13 mouse cellular contexts compared by ENCODE assay signal in genomic region chr3:79416944-79417680, GRCm38 (mm10).
DNase-seq lines count a peak whose midpoint lies in the region; ATAC-seq and TF ChIP-seq lines count a peak whose summit lies in the region.
"Had no signal": no experiment of that assay in that cellular context is flagged by ENCODE, and none has a peak within 500 bp of the region (broad histone marks: within the 10 kb centered on the region; RNA-seq: fewer than 3 reads in every experiment).

No protein-coding gene starts in this region.

- H3K4me2 ChIP-seq in limb, embryonic 14.5 days (replicated peaks; ENCODE audit: low read depth, low read length, severe bottlenecking) = no peak overlapping the region
- H3K4me2 ChIP-seq in forebrain, embryonic 13.5 days = peak overlapping the region; percentile 43
- H3K4me2 ChIP-seq: lung, embryonic 15.5 days had no signal

- no peak overlapping the region for H3K4me3 ChIP-seq in limb, embryonic 14.5 days (replicated peaks; ENCODE audit: low read length)
- no peak overlapping the region for H3K4me3 ChIP-seq in limb, embryonic 10.5 days
- H3K4me3 ChIP-seq in forebrain, embryonic 13.5 days = no peak overlapping the region
- H3K4me3 ChIP-seq: lung, embryonic 15.5 days had no signal

- H3K9ac ChIP-seq in limb, embryonic 14.5 days (ENCODE audit: low read depth, low read length, severe bottlenecking) = no peak overlapping the region
- no peak overlapping the region for H3K9ac ChIP-seq in forebrain, embryonic 13.5 days
- H3K9ac ChIP-seq: lung, embryonic 15.5 days had no signal

- H3K27me3 ChIP-seq in limb, embryonic 14.5 days (ENCODE audit: control insufficient read depth, insufficient read depth, low read length) = no peaks in the 10 kb centered on the region
- no peaks in the 10 kb centered on the region for H3K27me3 ChIP-seq in limb, embryonic 10.5 days (ENCODE audit: low read depth, poor library complexity, severe bottlenecking)
- no peaks in the 10 kb centered on the region for H3K27me3 ChIP-seq in forebrain, embryonic 13.5 days
- H3K27me3 ChIP-seq: lung, embryonic 15.5 days had no signal

- TF ChIP-seq POLR2A in limb, embryonic 14.5 days (IDR thresholded peaks at IDR 0.05; ENCODE audit: borderline replicate concordance, extremely low read depth, insufficient read depth, insufficient read length) = no peak

- no peaks in the 10 kb centered on the region for H3K9me3 ChIP-seq in limb, embryonic 14.5 days (ENCODE audit: control insufficient read depth, low read length)
- H3K9me3 ChIP-seq in limb, embryonic 10.5 days (replicated peaks) = no peaks in the 10 kb centered on the region
- H3K9me3 ChIP-seq in forebrain, embryonic 13.5 days (replicated peaks) = no peaks in the 10 kb centered on the region
- H3K9me3 ChIP-seq: G1E; lung, embryonic 15.5 days had no signal

- no peak for ATAC-seq in limb, embryonic 14.5 days (ENCODE audit: low FRiP score, low read depth)
- peak; percentile 94 for ATAC-seq in forebrain, embryonic 13.5 days

- no peaks in the 10 kb centered on the region for H3K4me1 ChIP-seq in limb, embryonic 14.5 days (ENCODE audit: control insufficient read depth, insufficient read depth, low read length)
- no peaks in the 10 kb centered on the region; the same call in 1 of the 2 replicates for H3K4me1 ChIP-seq in limb, embryonic 10.5 days
- H3K4me1 ChIP-seq in forebrain, embryonic 13.5 days = peaks cover 22% of the 10 kb centered on the region
- H3K4me1 ChIP-seq: lung, embryonic 15.5 days had no signal

- DNase-seq in limb, embryonic 14.5 days (ENCODE audit: low spot score) = peak; percentile 23
- no peak for DNase-seq in limb, embryonic 10.5 days (ENCODE audit: low spot score)
- DNase-seq in mesoderm, embryonic 11.5 days (ENCODE audit: low read depth, low spot score) = peak; percentile 66
- no peak for DNase-seq in right cerebral cortex, adult 18-20 months
- no peak for DNase-seq in right cerebral cortex, postnatal 14 days
- DNase-seq in adrenal gland, postnatal 4 days (ENCODE audit: low spot score in 2 of 2) = no peak
- no peak for DNase-seq in T-cell, adult 2 months (ENCODE audit: low spot score)
- DNase-seq: adrenal gland, adult 2 months; cerebellum, adult 11 months; thymus, postnatal 4 days had no signal

- WGBS in limb, embryonic 14.5 days = 44% methylated on average over 4 of the region's 4 CpGs
- WGBS in limb, embryonic 10.5 days = 72% methylated on average over 4 of the region's 4 CpGs
- 7% methylated on average over 4 of the region's 4 CpGs for WGBS in forebrain, embryonic 13.5 days

- H3K27ac ChIP-seq in limb, embryonic 14.5 days (replicated peaks; ENCODE audit: low read depth, low read length) = no peak overlapping the region
- no peak overlapping the region for H3K27ac ChIP-seq in limb, embryonic 10.5 days
- H3K27ac ChIP-seq in forebrain, embryonic 13.5 days = peak overlapping the region; percentile 86
- H3K27ac ChIP-seq: lung, embryonic 15.5 days had no signal

- H3K36me3 ChIP-seq in limb, embryonic 14.5 days (ENCODE audit: control insufficient read depth, insufficient read depth, low read length) = no peaks in the 10 kb centered on the region
- H3K36me3 ChIP-seq in limb, embryonic 10.5 days = no peaks in the 10 kb centered on the region
- H3K36me3 ChIP-seq in forebrain, embryonic 13.5 days (ENCODE audit: poor library complexity, severe bottlenecking) = no peaks in the 10 kb centered on the region
- H3K36me3 ChIP-seq: G1E; lung, embryonic 15.5 days had no signal

Comparison
In these comparisons a context has a peak if more than half of its experiments do, and no peak if none do; other contexts are left out.
1. DNase-seq: peak in limb, embryonic 14.5 days (single experiment) and mesoderm, embryonic 11.5 days (single experiment); none in limb, embryonic 10.5 days (single experiment), right cerebral cortex, adult 18-20 months (single experiment), right cerebral cortex, postnatal 14 days (single experiment), adrenal gland, postnatal 4 days (0 of 2) and T-cell, adult 2 months (single experiment).